Mouse (Mus musculus) lung, adult 18-20 months (tissue): ENCODE data around the gene Grin2c.

Experiments
- DNase-seq, 2 experiments: peaks; one replicate each; pipeline ENCODE4 v3.0.0; 2022; ENCODE audit warnings: mixed read lengths in 2 of 2

Gene Grin2c

DNA sequence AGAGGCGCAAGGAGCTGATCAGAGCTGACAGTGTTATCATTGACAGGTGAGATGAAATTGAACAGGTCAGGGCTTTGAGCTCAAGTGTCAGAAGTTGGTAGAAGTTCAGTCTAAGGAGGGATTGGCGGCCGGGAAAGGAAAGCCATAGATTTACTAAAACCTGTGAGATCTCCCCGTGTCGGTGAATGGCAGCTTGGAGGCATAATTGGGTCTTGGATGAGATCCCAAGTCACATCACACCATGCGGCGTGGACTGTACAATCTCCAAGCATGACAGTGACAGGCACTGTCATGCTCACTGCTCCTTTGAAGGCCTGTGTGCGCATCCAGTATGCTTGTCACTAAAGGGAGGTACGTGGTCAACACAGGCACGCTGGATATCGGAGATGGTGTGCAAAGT is 4.1 kb downstream of the Grin2c start:
- DNase-seq, result no peak

DNA sequence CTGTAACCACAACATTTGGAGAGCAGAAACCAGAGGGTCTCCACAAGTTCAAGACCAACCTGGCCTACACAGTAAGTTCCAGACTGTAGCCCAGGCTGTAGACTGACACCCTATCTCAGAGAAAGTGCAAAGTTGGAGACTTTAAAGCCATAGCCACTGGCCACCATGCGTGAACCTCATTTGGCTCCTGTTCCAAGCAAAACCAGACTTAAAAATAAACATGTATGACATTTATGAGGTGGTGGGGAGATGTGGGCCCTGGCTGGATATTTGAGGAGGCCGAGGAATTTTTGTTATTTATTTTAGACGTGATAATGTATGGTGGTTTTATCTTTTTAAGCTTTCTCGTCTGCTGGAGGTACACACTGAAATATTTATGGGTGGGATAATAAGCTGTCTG is 7.9 kb downstream of the Grin2c start:
- DNase-seq, result no peak

GRCm38 (mm10) chr11:115257775-115258510 is 9.1 kb downstream of the Grin2c start:
- no peak for DNase-seq

DNA sequence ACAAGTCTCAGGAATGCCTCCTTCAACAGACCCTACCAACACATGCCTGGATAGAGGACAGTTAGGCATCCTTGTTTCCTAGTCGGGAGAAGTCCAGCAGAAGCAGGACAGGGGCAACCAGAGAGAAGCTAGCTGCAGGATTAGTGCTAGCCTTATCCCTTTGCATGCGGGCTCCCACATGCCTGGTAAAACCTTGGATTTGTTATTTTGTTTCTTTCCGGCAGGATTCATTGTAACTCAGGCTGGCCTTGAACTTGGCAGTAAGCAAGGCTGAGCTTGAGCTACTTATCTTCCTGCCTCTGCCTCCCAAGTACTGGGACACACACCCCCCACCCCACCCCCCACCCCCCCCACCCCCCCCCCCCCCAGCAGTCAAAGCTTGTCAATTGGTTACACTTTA is 15.8 kb downstream of the Grin2c start:
- DNase-seq, result no peak

DNA sequence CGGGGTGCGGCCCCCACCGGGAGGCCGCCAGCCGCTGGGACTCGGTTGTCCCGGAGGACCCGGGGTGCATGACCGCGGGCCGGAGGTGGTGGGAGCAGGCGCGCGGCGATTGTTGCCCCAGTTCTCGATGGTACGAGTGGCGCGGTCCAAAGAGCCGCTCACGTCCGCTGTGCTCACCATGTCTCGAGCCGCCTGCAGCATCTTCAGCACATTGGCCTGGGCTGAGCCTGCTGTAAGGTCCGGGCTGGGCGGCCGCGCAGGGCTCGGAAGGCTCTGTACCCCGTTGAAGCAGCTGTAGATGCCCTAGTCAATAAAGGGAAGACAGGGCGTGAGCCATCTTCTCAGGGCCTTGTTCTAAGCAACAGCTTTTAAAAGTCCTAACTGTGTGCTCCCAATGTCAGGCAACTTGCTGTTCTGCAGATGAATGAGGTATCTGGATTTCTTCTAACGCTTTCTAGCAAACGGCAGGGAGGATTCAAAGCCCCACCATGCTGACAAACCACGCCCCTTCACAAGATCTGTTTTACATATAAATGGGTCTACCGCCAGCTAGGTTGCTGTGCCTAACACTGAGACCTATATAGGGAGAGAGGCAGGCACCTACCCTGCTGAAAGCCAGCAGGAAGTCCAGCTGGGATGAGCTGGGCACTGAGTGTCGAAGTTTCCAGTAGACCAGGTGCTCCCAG is 16.5 kb downstream of the Grin2c start:
- no peak for DNase-seq

DNA sequence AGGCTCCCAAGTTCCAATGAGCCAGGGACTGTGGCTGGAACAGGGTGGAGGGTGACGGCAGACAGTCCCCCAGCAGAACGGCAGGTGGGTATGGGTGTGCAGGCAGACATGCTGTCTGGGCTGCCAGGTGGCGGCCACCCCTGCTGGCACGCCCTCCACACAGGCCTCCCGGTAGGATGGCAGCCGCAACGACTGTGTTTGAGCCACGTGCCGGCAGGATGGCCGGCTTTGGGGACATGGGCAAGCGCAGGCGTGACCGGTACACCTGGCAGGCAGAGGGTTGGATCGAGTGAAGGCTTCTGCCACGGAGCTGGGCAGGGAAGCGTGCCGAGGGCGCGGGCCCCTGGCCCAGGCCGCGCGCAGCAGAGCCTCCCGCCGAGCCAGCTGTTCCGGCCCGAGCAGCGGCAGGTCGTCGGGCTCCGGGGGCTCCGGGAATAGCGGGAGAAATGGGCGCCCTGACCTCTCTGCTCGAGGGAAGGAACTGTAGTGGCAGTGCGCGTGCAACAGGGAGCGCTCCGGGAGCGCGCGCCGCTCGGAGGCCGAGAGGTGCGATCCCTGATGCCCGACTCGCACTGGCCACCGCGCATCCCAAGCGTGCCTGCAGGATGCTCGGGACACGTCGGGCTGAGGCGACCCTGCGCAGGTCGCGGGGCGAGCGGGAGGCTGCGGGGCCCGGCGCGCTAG is 17.2 kb downstream of the Grin2c start:
- DNase-seq, result no peak

DNA sequence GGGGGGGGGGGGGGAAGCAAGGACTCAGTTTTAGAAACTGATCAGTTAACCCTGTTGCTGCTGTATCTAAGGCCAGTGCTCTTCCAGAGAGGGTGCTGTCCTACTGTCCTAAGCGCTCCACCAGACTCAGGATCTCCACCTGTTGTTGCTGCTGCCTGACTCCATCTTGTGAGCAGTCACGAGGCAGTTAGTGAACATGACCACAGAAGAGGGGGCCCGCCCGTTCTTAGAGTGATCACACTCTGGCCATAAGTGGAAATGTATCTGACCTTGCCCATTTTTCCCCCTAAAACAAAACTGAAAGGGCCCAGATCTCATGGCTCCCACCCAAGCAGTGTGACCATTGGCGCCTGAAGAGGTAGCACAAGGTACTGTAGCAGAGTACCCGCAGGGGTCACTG is 19.1 kb downstream of the Grin2c start:
- no peak for DNase-seq

GRCm38 (mm10) chr11:115247240-115247639 is 19.8 kb downstream of the Grin2c start:
- DNase-seq, result no peak

GRCm38 (mm10) chr11:115246386-115246785 is 20.7 kb downstream of the Grin2c start:
- no peak for DNase-seq

DNA sequence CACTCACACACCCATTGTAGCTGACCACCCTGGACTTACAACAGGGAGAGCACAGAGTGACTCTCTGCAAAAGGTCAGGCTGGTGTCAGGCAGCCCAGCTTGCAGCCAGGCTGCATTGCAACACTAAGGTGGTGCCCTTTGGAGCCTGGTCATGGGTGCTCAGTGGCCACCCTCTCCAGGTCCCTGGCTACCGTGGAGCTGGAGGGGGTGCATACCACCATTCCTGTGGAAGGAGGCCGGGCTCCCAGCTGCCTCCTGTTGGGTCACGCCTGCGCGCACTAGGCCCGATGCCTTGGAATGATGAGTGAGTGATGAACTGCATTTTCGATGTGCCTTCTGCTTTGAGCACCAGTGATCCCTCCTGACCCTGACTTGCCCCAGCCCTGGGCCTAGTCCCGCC is 22.2 kb downstream of the Grin2c start:
- DNase-seq, result peak; percentile 45 to 61

GRCm38 (mm10) chr11:115243783-115244182 is 23.3 kb downstream of the Grin2c start:
- DNase-seq, result no peak

GRCm38 (mm10) chr11:115242746-115243145 is 24.3 kb downstream of the Grin2c start:
- no peak for DNase-seq

DNA sequence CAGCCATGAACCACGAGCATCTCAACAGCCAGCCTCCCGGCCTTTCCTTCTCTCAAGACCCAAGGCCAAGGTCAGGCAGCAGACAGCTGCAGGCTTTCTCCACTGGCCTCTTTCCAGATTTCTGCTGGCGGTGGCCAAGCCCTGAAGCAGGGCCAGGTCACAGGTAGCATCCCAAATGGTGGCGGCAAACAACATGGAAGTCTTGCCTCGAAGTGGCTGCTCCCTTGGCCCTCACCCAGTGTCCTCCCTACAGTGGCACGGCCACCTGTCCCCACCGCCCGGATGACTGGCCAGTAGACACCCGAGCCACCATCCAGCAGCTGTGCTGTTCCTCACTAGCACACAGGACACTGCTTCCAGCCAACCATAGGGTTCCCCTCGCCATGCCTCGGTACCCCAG is 25.6 kb downstream of the Grin2c start:
- no peak for DNase-seq

DNA sequence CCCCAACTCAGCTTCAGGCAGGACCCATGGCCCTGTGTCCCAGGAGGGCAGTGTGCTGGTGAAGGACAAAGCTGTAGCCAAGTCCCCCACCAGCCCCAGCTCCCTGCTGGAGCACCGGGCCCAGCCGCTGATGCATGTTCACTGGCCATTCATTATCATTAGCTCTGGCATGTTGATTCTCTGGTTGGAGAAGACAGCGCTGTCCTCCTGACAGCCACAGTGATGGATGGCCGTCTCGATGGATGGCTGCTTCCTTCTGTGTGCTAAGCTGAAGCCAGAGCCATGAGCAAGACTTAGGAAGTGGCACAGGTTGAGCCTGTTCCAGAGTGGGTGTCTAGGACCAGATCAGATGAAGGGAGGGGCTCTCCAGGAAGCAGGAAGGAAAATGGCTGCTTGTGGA is 30.5 kb downstream of the Grin2c start:
- no peak for DNase-seq

- DNase-seq, result no peak
Measured at GRCm38 (mm10) chr11:115234320-115235044, 32.6 kb downstream of the Grin2c start.

GRCm38 (mm10) chr11:115233526-115234290 is 33.3 kb downstream of the Grin2c start:
- DNase-seq, result no peak

DNA sequence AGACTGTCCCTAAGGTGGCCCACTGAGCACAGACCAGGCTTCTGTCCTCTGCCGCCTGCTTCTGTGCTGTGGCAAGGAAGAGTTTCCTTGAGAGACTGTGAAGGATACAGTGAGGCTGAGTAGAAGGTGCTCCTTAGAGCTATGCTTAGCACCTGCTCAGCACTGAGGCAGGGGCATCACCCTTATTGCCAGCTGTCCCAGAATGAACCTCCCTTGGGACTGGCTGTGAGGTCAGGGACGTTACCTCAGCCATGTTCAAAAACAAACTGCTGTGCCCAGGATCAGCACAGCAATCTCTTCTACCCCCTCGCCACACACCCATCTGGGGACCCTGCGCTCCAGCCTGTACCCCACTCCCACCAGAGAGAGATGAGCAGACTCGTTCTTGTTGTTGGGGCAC is 34.2 kb downstream of the Grin2c start:
- no peak for DNase-seq

DNA sequence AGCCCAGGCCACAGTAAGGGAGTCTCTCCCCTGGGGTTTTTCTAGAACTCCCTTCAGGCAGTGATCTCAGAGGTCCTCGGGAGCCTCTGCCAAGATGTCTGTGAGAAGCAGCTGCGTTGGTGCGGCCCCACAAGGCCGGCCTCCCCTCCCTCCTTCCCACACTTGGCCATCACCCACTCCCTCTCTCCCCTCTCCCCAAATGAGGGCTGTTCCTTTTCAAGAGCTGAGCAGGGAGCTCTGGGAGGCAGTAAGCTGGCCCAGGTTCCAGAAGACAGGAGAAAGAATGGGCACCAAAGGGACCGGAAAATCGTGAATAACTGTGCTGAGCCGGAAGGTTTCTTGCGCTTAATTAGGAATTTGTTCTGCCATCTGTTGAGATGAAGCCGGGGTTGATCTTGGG is 35.1 kb downstream of the Grin2c start:
- DNase-seq, result no peak

DNA sequence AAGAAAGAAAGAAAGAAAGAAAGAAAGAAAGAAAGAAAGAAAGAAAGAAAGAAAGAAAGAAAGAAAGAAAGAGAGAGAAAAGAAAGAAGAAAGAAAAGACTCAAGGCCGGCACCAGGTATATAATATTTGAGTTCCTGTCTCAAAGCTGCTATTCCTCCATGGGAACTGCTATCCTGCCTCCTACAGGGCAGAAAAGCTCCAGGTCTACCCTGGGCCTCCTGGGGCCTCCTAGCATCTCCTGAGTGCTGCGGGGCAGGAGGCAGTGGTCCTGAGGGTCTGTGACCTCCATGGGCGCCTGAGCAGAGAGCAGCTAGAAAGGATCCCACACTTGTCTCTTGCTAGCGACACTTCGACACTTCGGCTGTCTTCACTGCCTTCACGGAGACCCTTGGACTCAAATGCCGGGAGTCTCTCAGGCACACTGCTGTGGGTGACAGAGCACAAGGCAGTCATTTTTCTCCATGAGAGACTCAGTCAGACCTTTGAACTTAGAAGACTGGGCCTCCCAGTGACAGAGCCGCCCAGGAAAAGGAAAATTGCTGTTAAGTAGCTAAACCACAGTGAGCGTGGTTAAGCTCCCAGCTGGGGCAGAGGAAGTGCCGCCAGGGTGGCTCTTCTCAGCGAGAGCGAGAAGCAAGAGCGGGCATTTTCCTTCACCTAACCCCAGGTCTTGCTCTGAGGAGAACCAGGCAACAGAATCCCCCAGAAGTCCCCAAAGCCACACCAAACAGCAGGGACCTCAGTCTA is 35.7 kb downstream of the Grin2c start:
- no peak for DNase-seq

DNA sequence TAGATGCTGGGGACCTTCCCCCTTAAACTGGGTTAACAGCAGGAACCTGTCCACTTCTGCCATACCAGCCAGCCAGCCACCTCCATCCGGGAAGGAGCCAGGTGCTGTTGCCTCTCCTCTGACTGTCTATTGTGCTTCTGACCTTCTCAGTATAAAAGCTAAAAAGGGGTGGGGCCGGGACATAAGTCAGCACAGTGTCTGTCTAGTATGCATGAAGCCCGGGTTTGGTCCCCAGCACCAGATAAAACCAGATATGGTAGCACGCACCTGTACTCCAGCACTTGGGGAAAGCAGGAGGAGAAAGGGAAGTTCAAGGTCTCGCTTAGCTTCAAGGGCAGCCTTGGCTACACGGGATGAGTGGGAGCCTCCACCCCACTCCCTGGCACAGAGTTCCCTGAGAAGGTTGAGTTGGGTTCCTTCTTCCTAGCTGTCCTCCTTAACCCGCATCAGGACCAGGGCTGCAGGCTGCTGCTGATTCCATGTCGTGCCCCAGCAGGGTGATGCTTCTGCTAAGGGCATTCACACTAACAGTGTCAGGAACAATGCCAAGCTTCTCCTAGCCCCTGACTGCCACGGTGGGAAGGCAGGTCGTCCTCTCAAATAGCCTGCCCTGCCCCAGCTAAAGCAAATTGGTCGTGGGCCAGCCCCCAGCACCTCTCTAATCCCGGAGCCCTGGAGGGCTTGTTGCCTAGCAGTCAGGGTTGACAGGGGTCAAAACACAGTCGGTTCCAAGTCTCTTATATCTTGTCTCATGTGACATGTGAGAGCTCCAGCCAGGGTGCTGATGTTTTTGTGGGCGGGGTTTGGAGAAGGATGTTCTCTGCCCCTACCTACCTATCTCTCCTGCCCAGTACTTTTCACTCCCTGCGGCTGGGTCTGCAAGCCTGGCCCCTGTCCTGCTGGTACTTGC is 37.8 kb downstream of the Grin2c start:
- no peak for DNase-seq

DNA sequence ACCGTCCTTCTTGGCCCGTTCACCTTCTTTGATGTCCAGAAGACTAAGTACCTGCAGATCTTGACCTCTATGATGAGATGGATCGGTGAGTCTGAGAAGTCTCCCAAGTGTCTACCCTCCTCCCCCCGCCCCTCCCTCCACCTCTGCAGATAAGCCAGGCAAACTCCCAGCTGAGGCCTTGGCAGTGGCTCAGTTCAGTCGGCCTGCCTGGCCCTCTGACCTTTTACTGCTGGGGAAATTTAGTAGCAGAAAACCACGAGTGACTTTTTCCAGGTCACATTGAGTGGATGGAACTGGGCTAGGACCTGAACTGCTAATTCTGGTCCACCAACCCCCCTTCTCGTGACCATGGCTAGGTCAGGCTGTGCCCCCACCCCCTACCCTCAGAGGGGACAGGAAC is 38.6 kb downstream of the Grin2c start:
- no peak for DNase-seq
